Mouse (Mus musculus): ENCODE measurements around the gene Derl3. TPM values are rescaled to one million over a fixed set of nuclear protein-coding genes. Genes with fewer than 3 reads are reported as not detected.
A peak's percentile ranks its signal among the peaks of the same experiment; 100 is the strongest.
"Not testable (repeated sequence)": the region's sequence is repeated elsewhere in the genome, so short reads cannot be mapped to it uniquely, and the experiment has no call there.

Gene Derl3
- polyA plus RNA-seq (2016; fragmentation: Nextera tagmentation; extraction: Ambion mirVana) = 3.5 and 3.9 TPM in 2 replicates

DNA sequence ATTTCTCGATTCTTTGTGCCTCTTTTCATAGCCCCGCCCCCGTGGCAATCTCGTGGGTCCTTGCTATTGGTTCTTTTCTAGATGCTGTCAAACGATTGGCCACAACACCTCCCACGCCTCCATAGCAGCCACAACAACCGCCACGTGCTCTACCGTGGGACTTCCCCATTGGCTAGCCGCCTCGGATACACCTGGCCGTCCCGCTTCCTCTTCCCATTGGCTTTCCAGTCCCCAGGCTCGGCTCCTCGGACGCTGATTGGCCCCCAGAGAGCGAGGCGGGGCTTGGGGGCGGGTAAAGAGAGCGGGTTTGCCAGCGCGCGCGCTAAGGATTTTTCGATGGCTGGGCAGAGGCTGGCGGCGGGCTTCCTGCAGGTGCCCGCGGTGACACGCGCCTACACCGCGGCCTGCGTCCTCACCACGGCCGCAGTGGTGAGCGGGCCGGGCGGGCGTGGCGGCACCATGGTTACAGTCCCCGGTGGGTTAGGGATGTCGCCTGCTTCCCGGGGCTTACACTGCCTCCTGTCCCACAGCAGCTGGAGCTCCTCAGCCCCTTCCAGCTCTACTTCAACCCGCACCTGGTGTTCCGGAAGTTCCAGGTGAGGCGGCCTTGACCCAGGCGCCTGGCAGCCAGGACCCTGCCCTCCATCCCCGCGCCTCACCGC lies at the start of gene Derl3:
Derl3 (plus strand) TSS at position 325 of the 662 bp plus-strand sequence.
- H3K9ac ChIP-seq (replicated peaks) = peak within 1 kb of the TSS; percentile 52
- no peaks in the 10 kb centered on the region for H3K27me3 ChIP-seq
- WGBS = 1% methylated on average over 51 of the region's 51 CpGs
- H3K9me3 ChIP-seq = no peaks in the 10 kb centered on the region
- H3K27ac ChIP-seq = peak within 1 kb of the TSS; percentile 66
- peak within 1 kb of the TSS; percentile 91 for H3K4me2 ChIP-seq
- peak within 1 kb of the TSS; percentile 45 for H3K4me3 ChIP-seq (replicated peaks)
- ATAC-seq (ENCODE audit: insufficient number of reproducible peaks, insufficient read depth, low FRiP score, low TSS enrichment, low read depth) = peak; percentile 99
- peaks cover 46% of the 10 kb centered on the region for H3K36me3 ChIP-seq
- peaks cover 20% of the 10 kb centered on the region for H3K4me1 ChIP-seq (replicated peaks)

DNA sequence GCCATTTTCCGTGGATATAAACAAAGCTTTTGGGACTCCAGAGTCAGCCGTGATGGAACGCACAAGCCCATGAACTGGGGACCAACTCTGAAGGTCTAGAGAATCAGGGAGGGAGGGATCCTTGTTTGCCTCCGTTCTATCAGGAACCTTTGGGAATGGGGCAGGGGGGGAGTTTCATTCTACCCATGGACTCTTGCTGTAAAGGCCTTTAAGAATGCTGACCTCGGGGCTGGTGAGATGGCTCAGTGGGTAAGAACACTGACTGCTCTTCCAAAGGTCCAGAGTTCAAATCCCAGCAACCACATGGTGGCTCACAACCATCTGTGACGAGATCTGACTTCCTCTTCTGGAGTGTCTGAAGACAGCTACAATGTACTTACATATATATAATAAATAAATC lies 49.3 kb upstream of the Derl3 start:
- not testable (repeated sequence) for H3K4me1 ChIP-seq (replicated peaks); H3K9ac ChIP-seq (replicated peaks); H3K36me3 ChIP-seq; ATAC-seq (ENCODE audit: insufficient number of reproducible peaks, insufficient read depth, low FRiP score, low TSS enrichment, low read depth); H3K9me3 ChIP-seq; H3K4me3 ChIP-seq (replicated peaks); H3K27me3 ChIP-seq; H3K4me2 ChIP-seq; H3K27ac ChIP-seq
- 83% methylated on average over 6 of the region's 6 CpGs for WGBS

DNA sequence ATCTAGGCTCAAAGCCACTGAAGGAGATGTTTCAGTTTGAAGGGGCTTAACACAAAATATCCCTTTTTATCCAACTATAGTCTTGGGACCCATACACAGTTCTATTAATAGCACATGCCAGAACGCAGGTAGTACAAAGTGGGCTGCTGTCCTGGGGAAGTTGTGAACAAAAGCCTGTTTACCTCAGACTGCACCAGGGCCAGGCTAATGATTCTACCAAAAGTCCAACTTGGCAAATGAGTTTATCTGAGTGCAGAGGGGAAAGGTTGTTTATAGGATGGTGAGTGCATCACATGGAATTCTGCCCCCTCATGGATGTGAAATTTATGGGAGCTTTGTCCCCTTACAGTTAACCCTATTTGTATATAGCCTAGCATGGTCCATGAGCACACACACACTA lies 48.4 kb upstream of the Derl3 start:
- Histone ChIP-seq H3K9me3 (no peaks in the 10 kb centered on the region), H3K27me3 (no peaks in the 10 kb centered on the region), H3K4me2 (no peak overlapping the region), H3K4me3 (replicated peaks) (no peak overlapping the region), H3K9ac (replicated peaks) (no peak overlapping the region), H3K36me3 (no peaks in the 10 kb centered on the region), H3K27ac (no peak overlapping the region), H3K4me1 (replicated peaks) (no peaks in the 10 kb centered on the region)
- ATAC-seq (ENCODE audit: insufficient number of reproducible peaks, insufficient read depth, low FRiP score, low TSS enrichment, low read depth) = no peak
- WGBS = 58% methylated on average over 1 of the region's 1 CpGs

DNA sequence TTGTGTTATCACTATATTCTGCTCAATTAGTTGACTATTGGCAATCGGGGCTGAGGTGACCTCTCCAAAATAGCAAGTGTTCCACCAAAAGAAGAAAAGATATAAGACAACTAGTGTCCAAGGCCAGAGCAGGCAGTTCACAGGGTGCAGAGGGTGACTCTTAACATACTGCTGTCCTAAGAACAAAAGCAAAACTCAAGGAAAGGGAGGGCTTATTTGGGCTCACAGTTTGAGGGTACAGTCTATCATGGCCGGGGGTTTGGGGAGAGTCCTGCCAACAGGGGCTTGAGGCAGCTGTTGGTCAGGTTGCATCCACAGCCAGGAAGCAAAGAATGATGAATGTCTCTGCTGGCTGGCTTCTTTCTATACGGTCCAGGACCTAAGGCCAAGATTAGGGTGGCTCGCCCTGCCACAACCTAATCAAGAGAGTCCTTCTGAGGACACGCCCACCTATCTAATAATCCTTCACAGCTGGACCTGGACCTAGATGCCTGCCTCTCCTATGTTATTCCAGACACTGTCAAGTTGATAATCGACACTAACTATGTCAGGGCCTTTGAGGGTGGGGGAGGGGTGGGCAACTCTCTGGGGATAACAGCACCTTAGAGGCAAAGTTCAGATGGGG lies 47.8 kb upstream of the Derl3 start:
- H3K27ac ChIP-seq = no peak overlapping the region
- H3K4me3 ChIP-seq (replicated peaks) = no peak overlapping the region
- H3K9me3 ChIP-seq = no peaks in the 10 kb centered on the region
- WGBS = 72% methylated on average over 6 of the region's 6 CpGs
- H3K4me2 ChIP-seq = no peak overlapping the region
- no peaks in the 10 kb centered on the region for H3K36me3 ChIP-seq
- no peaks in the 10 kb centered on the region for H3K27me3 ChIP-seq
- H3K4me1 ChIP-seq (replicated peaks) = no peaks in the 10 kb centered on the region
- no peak overlapping the region for H3K9ac ChIP-seq (replicated peaks)
- ATAC-seq (ENCODE audit: insufficient number of reproducible peaks, insufficient read depth, low FRiP score, low TSS enrichment, low read depth) = no peak

DNA sequence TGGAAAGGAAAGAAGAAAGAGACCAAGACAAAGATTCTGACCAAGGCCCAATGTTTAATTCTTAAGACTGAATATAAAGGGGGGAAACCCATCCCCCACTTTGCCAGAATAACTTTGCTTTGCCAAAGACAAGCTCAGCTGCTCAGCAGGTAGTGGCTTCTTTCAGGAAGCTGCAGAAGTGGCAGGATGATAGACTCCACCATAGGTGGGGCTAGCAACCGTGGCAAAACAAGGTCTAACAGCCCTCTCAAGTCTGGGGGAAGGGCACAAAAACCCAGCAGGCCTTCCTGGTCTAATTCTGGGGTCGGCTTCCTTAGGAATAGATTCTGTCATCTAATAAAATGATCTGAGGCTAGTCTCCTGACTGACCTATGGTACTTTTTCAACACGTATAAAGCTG lies 44.8 kb upstream of the Derl3 start:
- WGBS = 28% methylated on average over 3 of the region's 3 CpGs
- Histone ChIP-seq H3K27me3 (no peaks in the 10 kb centered on the region), H3K4me3 (replicated peaks) (no peak overlapping the region), H3K9me3 (no peaks in the 10 kb centered on the region), H3K36me3 (no peaks in the 10 kb centered on the region), H3K4me1 (replicated peaks) (peaks cover 13% of the 10 kb centered on the region; the same call in 1 of the 2 replicates), H3K9ac (replicated peaks) (no peak overlapping the region), H3K4me2 (no peak overlapping the region), H3K27ac (no peak overlapping the region)
- ATAC-seq (ENCODE audit: insufficient number of reproducible peaks, insufficient read depth, low FRiP score, low TSS enrichment, low read depth) = no peak

- WGBS = 8% methylated on average over 6 of the region's 6 CpGs
- H3K9ac ChIP-seq (replicated peaks) = no peak overlapping the region
- no peaks in the 10 kb centered on the region for H3K36me3 ChIP-seq
- no peak for ATAC-seq (ENCODE audit: insufficient number of reproducible peaks, insufficient read depth, low FRiP score, low TSS enrichment, low read depth)
- H3K9me3 ChIP-seq = no peaks in the 10 kb centered on the region
- peaks cover 13% of the 10 kb centered on the region; the same call in 1 of the 2 replicates for H3K4me1 ChIP-seq (replicated peaks)
- no peaks in the 10 kb centered on the region for H3K27me3 ChIP-seq
- no peak overlapping the region for H3K4me2 ChIP-seq
- no peak overlapping the region for H3K27ac ChIP-seq
- no peak overlapping the region for H3K4me3 ChIP-seq (replicated peaks)
Observed at GRCm38 (mm10) chr10:75851076-75851475, 42.1 kb upstream of the Derl3 start.

DNA sequence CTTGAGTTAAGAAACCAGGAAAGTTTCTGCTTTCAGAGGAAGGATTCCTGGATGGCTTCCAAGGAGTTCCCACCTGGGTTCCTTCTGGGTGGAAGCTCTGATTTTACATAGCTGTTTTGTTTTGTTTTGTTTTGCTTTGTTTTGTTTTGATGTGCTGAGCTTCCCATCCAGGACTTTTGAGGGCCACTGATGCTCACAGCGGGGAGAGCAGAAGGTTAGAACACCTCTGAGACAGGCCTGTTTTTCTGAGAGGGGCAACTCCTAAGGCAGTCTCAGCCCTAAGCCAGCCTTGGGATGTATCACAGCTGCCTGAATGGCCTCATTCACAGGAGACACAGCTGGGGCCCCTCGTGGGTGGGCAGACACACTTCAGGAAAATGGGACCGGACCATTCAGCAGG lies 41.5 kb upstream of the Derl3 start:
- Histone ChIP-seq H3K9me3 (no peaks in the 10 kb centered on the region), H3K9ac (replicated peaks) (no peak overlapping the region), H3K36me3 (peaks cover 3% of the 10 kb centered on the region; the same call in 1 of the 2 replicates), H3K4me3 (replicated peaks) (no peak overlapping the region), H3K4me1 (replicated peaks) (peaks cover 13% of the 10 kb centered on the region; the same call in 1 of the 2 replicates), H3K27me3 (no peaks in the 10 kb centered on the region), H3K4me2 (no peak overlapping the region), H3K27ac (no peak overlapping the region)
- no peak for ATAC-seq (ENCODE audit: insufficient number of reproducible peaks, insufficient read depth, low FRiP score, low TSS enrichment, low read depth)
- whole genome bisulfite sequencing = 49% methylated on average over 3 of the region's 3 CpGs

DNA sequence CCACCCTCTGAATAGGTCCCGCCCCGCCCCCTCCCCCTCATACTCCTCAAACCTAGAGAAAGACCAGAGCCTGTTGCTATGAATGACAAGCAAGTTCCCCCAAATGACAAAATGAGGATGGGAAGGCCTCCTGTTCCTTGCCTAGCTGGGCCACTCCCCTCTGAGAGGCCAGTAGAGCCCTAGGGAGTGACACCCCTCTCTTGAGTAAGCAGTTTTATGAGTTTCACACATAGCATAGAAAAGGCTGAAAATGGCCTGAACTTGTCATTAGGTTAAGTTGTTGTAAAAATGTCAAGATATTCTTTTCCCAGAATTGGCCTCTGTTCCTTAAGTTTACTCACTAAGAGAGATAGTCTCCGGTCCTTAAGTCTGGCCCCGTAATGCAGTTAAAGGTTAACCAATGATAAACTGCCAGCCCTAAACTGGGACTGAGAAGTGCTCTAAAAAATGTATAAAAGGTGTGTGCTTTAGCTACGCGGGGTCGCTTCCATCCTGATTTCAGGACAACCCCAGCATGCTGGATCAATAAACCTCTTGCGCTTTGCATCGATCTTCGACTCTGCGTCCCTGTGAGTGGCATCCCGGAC lies 40.6 kb upstream of the Derl3 start:
- Histone ChIP-seq H3K4me3 (replicated peaks) (no peak overlapping the region), H3K27me3 (no peaks in the 10 kb centered on the region), H3K36me3 (peaks cover 12% of the 10 kb centered on the region), H3K9me3 (no peaks in the 10 kb centered on the region), H3K4me1 (replicated peaks) (peaks cover 16% of the 10 kb centered on the region), H3K27ac (no peak overlapping the region), H3K9ac (replicated peaks) (no peak overlapping the region), H3K4me2 (no peak overlapping the region)
- no peak for ATAC-seq (ENCODE audit: insufficient number of reproducible peaks, insufficient read depth, low FRiP score, low TSS enrichment, low read depth)
- 93% methylated on average over 12 of the region's 12 CpGs for WGBS

DNA sequence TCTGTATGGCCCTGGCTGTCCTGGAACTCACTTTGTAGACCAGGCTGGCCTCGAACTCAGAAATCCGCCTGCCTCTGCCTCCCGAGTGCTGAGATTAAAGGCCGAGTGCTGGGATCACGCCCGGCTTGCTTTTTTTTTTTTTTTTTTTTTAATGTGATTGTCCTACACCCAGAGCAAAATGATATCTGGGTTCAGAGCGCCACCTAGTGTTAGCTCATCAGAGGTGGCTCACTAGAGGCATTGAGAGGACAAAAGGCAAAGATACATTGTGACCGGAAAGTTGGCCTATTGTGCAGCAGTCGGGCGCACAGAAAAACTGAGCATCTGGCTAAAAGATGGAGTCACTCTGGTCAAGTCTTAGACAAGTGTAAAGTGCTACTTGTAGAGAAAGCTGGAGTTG lies 39.8 kb upstream of the Derl3 start:
- Histone ChIP-seq H3K9me3 (no peaks in the 10 kb centered on the region), H3K4me3 (replicated peaks) (no peak overlapping the region), H3K9ac (replicated peaks) (no peak overlapping the region), H3K4me1 (replicated peaks) (peaks cover 23% of the 10 kb centered on the region), H3K27me3 (no peaks in the 10 kb centered on the region), H3K36me3 (peaks cover 21% of the 10 kb centered on the region), H3K27ac (no peak overlapping the region), H3K4me2 (no peak overlapping the region)
- ATAC-seq (ENCODE audit: insufficient number of reproducible peaks, insufficient read depth, low FRiP score, low TSS enrichment, low read depth) = no peak
- 38% methylated on average over 10 of the region's 10 CpGs for WGBS

GRCm38 (mm10) chr10:75854096-75854495 lies 39.1 kb upstream of the Derl3 start:
- Histone ChIP-seq H3K9ac (replicated peaks) (no peak overlapping the region), H3K4me3 (replicated peaks) (no peak overlapping the region), H3K27ac (no peak overlapping the region), H3K36me3 (peaks cover 24% of the 10 kb centered on the region), H3K4me2 (no peak overlapping the region), H3K4me1 (replicated peaks) (peaks cover 29% of the 10 kb centered on the region), H3K27me3 (no peaks in the 10 kb centered on the region), H3K9me3 (no peaks in the 10 kb centered on the region)
- no peak for ATAC-seq (ENCODE audit: insufficient number of reproducible peaks, insufficient read depth, low FRiP score, low TSS enrichment, low read depth)
- WGBS = 40% methylated on average over 5 of the region's 5 CpGs

- ATAC-seq (ENCODE audit: insufficient number of reproducible peaks, insufficient read depth, low FRiP score, low TSS enrichment, low read depth) = no peak
- Histone ChIP-seq H3K27ac (no peak overlapping the region), H3K4me1 (replicated peaks) (peaks cover 31% of the 10 kb centered on the region), H3K4me3 (replicated peaks) (no peak overlapping the region), H3K4me2 (no peak overlapping the region), H3K27me3 (no peaks in the 10 kb centered on the region), H3K9ac (replicated peaks) (no peak overlapping the region), H3K36me3 (peaks cover 24% of the 10 kb centered on the region), H3K9me3 (no peaks in the 10 kb centered on the region)
- 84% methylated on average over 6 of the region's 6 CpGs for WGBS
Observed at GRCm38 (mm10) chr10:75854791-75855190, 38.4 kb upstream of the Derl3 start.

All from limb, embryonic 12.5 days (tissue).